Mouse (Mus musculus) 3134 (cell line): ENCODE data around the gene Ndufb5.
"Not testable (repeated sequence)": the region's sequence is repeated elsewhere in the genome, so short reads cannot be mapped to it uniquely, and the experiment has no call there.

ENCODE experiments used
- DNase-seq: peaks from one replicate; pipeline ENCODE4 v3.0.0-alpha.2; 2011; ENCODE audit warnings: low spot score; ENCODE audit not compliant: insufficient read length; ENCODE audit errors: extremely low read depth

Gene Ndufb5

DNA sequence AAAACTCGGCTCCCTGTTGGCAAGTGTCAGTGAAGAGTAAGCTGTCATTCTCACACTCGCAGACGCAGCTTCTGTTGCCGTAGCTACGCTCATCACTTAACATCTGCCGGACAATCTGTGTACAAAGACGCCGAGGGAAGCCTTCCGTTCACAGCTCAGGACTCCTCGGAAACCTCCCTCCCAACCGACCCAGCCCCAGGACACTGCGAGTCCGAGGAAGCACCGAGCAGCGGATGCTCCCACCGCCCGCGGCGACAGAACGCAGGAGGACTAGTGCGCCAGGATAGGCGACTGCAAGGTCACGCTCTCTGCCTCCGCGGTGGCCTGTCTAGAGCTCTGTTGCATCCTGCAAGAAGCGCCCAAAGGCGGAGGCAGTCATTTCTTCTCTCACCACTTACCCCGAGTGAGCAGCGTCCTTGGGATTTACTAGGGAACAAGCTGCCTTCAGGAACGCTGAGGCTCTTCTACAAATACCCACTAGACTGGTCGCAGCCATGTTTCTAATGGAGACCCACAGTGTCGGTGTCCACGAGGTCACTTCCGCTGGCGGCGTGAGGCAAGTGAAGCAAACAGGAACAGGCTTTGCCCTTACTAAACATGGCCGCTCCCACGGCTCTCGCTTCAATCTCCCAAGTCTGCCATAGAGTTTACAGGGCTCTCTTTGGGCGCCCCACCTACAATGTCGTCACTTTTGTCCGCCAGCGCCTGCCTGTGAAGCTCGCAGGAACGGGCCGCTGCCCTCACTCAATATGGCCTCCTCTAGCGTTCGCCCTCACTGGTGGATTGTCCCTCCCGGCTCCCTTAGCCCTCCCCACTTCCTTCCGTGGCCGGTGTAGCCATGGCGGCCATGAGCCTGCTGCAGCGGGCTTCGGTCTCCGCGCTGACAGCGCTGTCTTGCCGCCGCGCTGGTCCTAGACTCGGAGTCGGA is at the start of gene Ndufb5:
TSS of gene Ndufb5 (plus strand) at position 747 of the 928 bp plus-strand sequence.
- DNase-seq: peak; percentile 93

DNA sequence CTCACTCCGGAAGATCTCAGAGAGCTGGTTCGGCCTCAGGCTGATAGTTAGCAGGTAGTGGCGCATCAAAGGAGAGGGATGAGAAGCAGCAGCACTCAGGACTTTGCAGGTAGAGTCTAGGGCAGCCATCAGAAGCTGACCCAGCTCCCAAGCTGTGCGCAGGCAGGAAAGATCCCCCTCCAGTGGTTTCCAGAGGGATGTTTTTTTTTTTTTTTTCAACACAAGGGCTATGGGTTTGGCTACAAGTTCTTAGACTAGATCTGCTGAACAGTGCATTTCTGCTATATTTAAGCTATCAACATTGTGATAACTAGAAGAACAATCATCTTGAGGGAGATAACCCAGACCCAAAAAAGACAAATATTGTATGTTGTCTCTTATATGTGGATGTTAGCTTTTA is 49.6 kb upstream of the Ndufb5 start:
- DNase-seq: no peak

DNA sequence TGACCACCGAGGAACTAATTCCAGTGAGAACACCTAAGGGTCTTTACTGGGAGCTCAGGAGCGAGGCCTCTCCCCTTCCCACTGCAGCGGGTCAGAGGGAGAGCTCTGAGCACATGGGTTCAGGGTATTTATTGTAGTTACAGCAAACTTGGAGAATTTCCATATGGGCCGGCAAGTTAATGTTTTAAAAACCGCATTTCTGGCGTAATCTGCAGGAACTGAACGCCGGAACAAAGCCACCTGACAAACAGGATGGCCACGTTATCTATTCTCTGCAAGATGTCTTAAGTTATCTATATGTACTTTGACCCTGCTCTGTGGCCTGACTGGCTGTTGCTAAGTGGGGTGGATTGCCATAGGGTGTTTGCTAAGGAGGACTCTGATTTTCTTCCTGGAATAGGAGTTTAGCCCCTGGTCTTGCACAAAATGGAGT is 47.2 kb upstream of the Ndufb5 start:
- DNase-seq: no peak

DNA sequence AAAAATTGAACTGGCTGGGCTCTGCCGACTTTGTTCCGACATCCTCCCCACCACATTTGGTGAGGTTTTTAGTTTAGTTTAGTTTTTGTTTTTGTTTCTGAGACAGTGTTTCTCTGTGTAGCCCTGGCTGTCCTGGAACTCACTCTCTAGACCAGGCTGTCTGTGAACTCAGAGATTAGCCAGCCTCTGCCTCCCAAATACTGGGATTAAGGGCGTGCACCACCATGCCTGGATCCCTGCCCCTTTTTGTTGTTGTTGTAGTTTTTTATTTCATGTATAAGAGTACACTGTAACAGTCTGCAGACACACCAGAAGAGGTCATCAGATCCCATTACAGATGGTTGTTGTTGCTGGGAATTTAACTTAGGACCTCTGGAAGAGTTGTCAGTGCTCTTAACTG is 46.8 kb upstream of the Ndufb5 start:
- DNase-seq: no peak

DNA sequence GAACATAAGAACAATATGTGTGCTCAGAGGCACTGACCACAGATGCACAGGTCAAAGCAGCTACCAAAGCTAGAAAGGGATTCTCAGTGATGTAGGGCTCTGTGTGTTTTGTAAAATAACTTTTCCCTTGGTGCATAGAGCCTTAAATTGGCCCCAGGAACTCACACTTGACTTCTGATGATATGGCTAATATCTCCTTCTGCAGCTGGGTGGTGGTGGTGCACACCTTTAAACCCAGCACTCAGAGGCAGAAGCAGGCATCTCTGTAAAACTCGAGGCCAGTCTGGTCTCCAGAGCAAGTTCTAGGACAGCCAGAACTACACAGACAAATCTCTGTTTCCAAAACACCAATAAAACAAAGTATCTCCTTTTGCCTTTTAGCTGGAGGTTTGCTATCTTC is 45.9 kb upstream of the Ndufb5 start:
- no peak for DNase-seq

DNA sequence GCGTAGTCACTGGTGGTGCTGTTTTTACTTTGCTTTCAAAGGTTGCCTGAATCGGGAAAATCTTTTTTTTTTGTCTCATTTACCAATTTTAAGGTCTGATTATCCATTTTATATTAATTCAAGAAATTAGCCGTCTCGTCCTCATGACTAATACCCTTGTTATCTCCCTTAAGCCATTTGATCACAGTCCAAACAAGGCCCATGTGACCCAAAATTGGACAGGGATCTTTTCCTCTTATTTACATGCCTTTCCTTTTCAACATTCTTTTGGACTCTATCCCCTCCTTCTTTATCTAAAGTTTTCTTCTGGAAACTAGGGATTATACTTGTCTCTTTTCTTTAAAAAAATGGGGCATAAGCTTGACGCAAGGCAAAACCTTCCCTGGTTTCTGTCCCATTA is 44.9 kb upstream of the Ndufb5 start:
- no peak for DNase-seq

DNA sequence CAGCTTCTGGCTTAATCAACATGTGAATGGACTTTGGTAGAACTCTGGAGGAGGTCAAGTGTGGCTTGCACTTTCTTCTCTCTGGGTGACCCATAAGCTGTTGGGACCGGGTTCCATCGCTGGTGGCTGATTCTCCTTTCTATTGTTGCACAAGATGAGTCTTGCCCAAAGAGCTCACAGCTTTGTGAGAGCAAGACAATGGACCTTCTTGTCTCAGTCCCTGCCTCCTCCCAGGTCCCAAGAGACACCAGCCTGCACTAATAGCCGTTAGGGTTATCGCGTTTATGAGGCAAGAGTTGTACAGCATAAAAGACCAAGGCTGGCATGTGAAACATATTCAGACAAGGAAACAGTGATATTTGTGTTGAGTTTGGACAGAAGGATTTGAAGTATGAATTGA is 42.6 kb upstream of the Ndufb5 start:
- DNase-seq: no peak

DNA sequence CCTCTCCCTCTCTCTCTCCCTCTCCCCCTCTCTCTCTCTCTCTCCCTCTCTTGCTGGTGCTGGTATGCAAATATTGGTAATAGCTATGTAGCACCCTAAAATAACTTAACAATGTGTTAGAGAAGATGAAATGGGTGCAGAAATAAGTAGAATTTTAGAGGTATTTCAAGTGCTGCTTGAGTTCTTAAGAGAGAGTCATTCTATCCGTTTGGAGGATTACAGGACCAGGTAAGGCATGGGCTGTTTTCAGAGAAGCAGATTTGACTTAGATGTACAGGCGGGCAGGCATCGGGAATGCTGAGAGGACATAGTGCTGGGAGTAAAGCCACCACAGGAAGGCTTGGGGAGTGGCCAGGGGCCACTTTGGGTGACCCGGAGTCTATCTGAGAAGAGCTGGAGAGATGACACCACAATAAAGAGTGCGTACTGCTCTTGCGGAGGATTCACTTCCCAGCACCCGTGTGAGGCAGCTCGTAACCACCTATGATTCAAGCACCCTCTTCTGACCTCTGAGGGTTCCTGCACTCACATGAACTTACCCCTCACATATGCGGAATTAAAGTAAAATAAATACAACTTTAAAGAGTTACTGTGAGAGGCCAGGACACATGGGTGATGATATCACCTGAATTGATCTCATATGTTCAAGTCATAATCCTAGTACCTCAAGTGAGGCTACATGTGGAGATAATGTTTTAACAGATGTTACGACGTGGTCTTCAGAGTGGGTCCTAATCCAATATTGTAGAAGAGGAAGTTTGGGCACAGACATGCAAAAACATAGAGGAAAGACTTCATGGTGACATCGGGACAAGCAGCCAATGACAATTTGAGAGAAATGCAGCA is 41.8 kb upstream of the Ndufb5 start:
- no peak for DNase-seq

DNA sequence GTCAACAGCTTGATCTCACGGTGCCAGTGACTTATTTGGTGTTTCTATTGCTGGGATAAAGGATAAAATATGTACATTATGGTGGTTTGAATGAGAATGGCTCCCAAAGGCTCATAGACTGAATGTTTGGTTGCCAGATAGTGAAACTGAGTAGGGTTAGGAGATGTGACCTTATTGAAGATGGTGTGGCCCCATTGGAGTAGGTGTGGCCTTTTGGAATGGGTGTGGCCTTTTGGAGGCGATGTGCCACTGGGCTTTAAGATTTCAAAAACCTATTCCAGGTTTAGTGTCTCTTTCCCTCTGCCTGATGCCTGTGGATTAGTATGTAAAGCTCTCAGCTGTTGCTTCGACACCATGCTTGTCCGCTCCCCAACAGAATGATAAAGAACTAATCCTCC is 41.2 kb upstream of the Ndufb5 start:
- DNase-seq: no peak

DNA sequence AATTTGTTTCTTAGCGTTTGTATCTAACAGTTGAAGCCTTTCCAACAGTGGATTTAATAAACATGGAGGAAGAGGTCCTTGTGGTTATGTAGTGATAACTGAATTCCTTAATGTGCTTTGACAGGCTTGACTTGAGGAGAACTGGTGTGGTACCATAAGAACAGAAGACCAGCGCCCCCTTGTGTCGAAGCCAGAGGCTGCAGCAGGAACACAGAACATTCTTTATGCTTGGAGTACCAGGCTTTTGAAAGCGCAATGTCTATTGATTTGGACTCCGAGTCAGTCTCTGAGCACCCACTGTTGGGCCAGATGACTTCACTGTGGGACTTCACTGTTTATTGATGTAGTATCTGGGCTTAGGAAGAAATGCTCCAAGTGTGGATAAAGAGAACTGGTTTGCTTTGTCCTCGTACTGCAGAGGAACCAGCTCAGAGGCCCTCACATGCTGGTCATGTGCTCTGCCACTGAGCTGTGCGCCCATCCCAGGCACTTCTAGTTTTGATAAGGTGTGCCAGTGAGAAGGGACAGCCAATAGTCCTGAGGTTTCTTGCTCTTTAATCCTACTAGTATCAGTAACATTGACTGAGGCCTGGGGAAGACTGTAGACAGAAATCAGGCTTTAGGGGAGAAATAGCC is 38.4 kb upstream of the Ndufb5 start:
- peak; percentile 55 for DNase-seq

DNA sequence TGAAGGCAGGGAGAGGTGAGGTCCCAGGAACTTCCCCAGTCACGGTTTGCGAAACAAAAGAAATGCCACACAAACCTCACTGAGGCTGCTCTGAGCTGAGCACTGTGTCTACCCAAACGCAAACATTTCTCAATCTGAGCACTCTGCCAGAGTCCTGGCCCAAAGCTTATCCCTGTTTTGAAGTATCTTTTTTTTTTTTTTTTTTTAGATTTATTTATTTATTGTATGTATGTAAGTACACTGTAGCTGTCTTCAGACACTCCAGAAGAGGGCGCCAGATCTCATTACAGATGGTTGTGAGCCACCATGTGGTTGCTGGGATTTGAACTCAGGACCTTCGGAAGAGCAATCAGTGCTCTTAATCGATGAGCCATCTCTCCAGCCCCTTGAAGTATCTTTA is 32.8 kb upstream of the Ndufb5 start:
- DNase-seq: peak; percentile 24

DNA sequence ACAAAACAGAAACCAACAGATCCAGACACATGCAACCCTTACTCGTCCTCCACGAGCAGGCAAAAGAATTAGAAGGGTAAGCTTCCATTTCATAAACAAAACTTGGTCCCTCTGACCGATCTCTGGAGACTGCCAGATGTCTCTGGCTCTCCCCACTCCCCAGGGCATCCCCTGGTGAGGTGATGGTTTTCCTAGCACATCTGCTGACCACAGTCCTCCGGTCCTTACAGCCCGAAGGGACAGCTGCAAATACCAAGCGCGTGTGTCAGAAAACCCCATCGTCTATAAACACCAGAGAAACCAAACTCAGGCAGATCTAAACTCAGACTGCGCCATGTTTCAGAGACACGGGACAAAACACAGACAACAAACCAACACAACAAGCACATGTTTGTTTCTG is 32.2 kb upstream of the Ndufb5 start:
- DNase-seq: peak; percentile 74

DNA sequence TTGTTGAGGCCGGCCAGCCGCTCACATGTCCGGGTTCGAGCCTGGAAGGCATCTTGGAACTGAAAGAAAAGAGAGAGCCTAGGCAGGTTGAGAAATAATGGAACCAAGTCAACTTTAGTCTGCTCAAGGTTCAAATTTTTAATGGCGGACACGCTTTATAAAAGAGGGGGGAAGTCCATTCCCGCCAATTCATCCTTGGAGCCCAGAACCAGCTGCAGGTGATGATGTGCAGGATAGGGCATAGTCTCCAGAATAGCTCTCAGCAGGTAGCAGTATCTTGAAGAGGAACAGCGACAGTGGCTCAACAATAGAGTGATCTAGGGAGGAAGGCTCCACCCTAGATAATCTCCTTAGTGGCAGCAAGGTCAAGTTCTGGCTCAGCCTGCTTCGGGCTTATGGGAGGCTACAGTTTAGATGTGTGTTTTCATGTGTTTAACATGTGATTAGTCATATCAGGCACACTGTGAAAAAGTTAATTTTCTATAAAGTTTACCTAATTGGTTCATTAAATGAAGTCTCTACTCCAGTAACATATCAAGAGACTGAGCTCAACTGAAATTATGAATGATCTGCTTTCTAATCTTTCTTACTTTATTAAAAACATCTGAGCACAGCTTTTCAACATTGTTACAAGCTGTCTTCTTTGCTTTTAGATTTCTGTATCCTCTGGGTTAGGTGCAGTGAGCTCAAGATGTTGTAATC is 31.0 kb upstream of the Ndufb5 start, which contains the start of gene Actl6a:
TSS of gene Actl6a (plus strand) at position 652 of the 702 bp plus-strand sequence.
- not testable (repeated sequence) for DNase-seq

DNA sequence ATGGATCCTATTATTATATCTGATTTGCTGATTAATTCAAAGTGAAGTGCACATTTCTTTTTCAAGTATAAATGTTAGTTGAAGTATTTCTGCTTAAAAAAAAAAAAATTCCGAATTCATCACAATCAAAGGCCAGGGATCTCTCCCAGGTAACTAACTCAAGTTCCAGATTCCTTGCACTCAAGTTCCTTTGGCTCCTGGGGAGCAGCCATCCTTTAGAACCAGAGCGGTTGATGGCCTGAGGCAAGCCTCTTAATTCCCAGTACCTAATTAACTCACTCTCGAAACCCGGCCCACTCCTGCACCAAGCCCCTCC is 28.8 kb upstream of the Ndufb5 start:
- no peak for DNase-seq

DNA sequence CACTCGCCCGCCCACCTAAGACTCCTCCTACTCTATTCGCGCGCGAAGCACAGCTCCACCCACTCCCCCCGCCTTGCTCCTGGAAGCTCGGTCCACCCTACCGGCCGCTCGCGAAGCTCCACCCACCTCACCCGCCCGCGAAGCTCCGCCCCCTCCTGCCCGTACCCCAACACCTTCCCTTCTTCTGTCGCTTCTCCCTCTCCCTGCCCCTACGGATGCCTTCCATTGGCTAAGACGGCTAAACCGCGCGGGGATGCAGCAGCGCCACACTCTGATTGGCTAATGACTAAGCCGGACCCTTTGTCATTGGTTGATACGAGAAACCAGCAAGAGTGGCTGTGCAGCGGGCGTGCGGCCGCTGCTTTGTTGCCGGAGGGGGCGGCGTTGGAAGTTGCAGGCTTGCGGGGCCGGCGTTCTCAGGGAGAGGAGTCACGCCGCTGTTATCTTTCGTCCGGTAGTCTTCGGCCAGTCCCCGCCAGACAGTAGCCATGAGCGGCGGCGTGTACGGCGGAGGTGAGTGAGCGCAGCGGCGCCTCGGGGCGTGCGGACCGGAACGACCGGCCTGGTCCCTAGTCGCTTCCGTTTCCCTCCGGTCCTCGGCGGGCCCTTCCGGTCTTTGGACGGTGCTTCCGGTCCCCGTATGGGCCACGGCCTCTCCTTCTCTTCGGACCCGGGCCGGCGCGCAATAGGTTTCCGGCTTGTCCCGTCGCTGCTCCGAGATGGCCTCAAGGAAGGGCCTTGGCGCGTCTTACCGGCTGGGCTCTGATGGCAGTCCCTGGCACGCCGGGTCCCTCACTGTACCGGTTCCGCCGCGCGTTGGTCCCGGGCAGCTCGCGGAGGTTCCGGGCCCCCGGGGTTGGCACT is 28.2 kb upstream of the Ndufb5 start:
- peak; percentile 100 for DNase-seq

DNA sequence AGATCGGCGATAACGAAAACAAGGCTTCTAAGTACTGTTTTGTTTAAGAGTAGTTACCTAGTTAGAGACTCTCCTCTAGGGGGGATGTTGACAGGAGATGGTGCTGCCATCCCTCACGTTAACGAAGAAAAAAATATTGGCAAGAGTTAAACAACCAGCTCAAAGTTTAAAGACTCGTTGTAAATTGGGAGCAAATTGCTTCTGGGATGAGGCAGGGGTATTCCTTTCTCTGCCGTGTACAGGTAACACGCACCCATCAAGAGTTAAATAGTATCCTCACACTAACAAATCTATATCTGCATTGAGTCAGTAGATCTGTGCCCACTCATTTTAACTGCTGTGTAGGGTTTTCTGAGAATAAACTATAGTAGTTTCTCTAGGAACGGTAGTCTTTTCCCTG is 27.4 kb upstream of the Ndufb5 start:
- DNase-seq: no peak

DNA sequence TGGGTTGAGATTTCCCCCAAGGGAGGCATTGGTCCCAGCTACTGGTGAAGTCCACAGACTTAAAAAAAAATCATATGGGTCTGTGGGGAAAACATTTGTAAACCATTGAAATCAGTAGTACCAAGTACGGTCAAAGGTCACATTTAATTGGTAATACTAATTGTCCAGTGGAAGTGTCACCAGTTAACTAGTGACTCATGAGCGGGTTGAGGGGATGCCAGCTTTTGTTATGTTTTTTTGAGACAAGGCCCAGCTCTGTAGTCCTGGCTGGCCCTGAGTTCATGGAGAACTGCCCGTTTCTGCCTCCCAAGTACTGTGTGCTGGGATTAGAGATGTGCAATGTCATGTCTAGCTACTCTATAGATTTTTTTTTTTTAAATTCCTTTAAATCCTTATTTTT is 23.1 kb upstream of the Ndufb5 start:
- no peak for DNase-seq

DNA sequence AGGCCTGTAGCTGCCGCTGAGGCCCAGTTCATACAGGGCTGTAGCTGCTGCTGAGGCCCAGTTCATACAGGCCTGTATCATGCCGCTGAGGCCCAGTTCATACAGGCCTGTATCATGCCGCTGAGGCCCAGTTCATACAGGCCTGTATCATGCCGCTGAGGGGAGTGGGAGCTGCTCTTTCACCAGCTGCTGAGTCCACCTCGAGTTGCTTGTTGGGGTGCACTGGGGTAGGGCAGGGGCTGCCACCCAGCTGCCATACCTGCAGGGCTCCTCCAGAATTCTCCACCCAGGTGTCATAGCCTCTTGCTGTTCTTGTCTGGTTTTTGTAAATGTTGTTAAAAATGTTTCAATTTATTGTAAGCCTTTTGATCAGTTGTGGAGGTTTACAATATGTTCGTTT is 19.4 kb upstream of the Ndufb5 start:
- not testable (repeated sequence) for DNase-seq

DNA sequence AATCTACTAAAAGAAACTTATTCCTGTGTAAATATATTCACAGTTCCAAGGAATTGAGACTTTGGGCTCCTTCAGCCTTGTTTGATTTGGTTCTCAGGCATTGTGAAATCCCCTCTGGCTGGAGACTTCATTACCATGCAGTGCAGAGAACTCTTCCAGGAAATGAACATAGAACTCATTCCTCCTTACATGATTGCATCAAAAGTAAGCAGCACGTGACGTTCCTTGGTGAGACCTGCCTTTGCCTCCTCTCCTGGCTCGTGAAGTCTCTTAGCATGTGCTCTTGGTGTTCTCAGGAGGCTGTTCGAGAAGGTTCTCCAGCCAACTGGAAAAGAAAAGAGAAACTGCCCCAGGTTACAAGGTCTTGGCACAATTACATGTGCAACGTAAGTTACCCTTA is 18.5 kb upstream of the Ndufb5 start:
- DNase-seq: no peak

DNA sequence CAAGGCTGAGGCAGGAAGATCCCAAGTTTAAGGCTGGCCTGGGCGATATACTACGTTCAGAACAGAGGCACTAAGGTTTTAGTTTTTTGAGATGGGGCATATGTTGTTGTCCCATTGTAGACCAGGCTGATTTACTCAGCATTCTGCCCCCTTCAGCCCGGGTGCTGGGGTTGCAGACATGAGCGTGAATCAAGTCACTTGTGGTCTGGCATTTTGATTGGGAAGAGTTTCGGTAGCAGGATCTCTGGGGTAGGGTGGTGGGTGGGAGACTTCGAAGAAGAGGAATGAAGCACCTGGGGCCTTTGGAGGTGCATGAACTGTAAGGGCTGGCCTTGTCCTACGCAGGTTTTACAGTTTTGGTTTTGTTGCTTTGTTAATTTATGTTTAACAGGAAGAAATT is 12.6 kb upstream of the Ndufb5 start:
- DNase-seq: no peak
